Comparison of ENCODE assay signal across 23 mouse cellular contexts in genomic region chr9:31142924-31143323, GRCm38 (mm10).
"Had no signal": no experiment of that assay in that cellular context is flagged by ENCODE, and none has a peak within 500 bp of the region (broad histone marks: within the 10 kb centered on the region; RNA-seq: fewer than 3 reads in every experiment).

No protein-coding gene starts in this region.

- H3K36me3 ChIP-seq: midbrain, embryonic 15.5 days; stomach, embryonic 15.5 days had no signal

- H3K27ac ChIP-seq: layer of hippocampus, adult 2 months; limb, embryonic 10.5 days; limb, embryonic 13.5 days; liver, embryonic 12.5 days; liver, embryonic 15.5 days; lung, embryonic 15.5 days; midbrain, embryonic 15.5 days; neural tube, embryonic 13.5 days; stomach, embryonic 15.5 days had no signal

- H3K9ac ChIP-seq: limb, embryonic 13.5 days; liver, embryonic 12.5 days; liver, embryonic 15.5 days; lung, embryonic 15.5 days; midbrain, embryonic 15.5 days; neural tube, embryonic 13.5 days; stomach, embryonic 15.5 days had no signal

- ATAC-seq: liver, embryonic 12.5 days; midbrain, embryonic 15.5 days had no signal

- H3K27me3 ChIP-seq: limb, embryonic 13.5 days; liver, embryonic 12.5 days; liver, embryonic 15.5 days; lung, embryonic 15.5 days; midbrain, embryonic 15.5 days; neural tube, embryonic 13.5 days; stomach, embryonic 15.5 days had no signal

- DNase-seq: kidney, adult 18-20 months; kidney, adult 9 months; kidney, postnatal 14 days; layer of hippocampus, adult 9-11 months; liver; lung, adult 18-20 months; lung, postnatal 10 days; lung, postnatal 4 days; right cerebral cortex, adult 18-20 months; right cerebral cortex, postnatal 25 days; spleen, adult 18-20 months; thymus, postnatal 25 days had no signal

- H3K9me3 ChIP-seq: limb, embryonic 10.5 days; limb, embryonic 13.5 days; liver, embryonic 12.5 days; liver, embryonic 15.5 days; lung, embryonic 15.5 days; midbrain, embryonic 15.5 days; neural tube, embryonic 13.5 days; stomach, embryonic 15.5 days had no signal

- H3K4me2 ChIP-seq: limb, embryonic 13.5 days; liver, embryonic 12.5 days; liver, embryonic 15.5 days; lung, embryonic 15.5 days; midbrain, embryonic 11.5 days; midbrain, embryonic 15.5 days; neural tube, embryonic 13.5 days; stomach, embryonic 15.5 days had no signal

- H3K4me3 ChIP-seq: layer of hippocampus, adult 2 months; limb, embryonic 10.5 days; limb, embryonic 13.5 days; liver, embryonic 12.5 days; liver, embryonic 15.5 days; lung, embryonic 15.5 days; midbrain, embryonic 15.5 days; myocyte; neural tube, embryonic 13.5 days; stomach, embryonic 15.5 days had no signal

- H3K4me1 ChIP-seq: limb, embryonic 10.5 days; limb, embryonic 13.5 days; lung, embryonic 15.5 days; midbrain, embryonic 15.5 days; neural tube, embryonic 13.5 days; stomach, embryonic 15.5 days had no signal
